Mouse (Mus musculus) yolk sac, embryonic 10.5 days (tissue): ENCODE data around the gene Olfr577.

Source experiments
- DNase-seq: peaks from one replicate; pipeline ENCODE4 v3.0.0-alpha.2; 2017; ENCODE audit warnings: low spot score

Olfr577 gene

GRCm38 (mm10) chr7:102975843-102976242, at the start of gene Olfr577:
Gene Olfr577, minus strand, starts transcription at chr7:102975943.
- DNase-seq = no peak

DNA sequence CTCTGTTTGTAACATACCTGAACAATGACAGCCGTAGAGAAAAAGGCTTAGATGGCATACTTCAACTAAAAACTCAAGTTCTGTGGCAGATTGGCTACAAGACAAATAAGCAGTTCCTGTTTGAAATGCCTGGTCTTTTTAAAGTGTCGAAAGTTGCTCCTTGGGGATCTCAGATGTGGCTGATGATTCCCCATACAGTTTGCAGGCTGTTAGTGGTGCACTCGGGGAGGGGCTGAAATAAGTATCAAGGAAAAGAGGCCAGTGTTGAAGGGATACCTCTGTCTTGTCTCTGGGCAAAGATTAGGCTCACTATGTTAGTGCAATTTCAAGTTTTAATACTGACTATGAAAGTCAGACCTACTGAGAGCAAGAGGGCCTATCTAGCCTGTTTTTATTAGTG, 13.5 kb upstream of the Olfr577 start, which contains the start of gene Olfr578:
Gene Olfr578, minus strand, starts transcription at position 101 of the 400 bp plus-strand sequence.
- no peak for DNase-seq

GRCm38 (mm10) chr7:102974399-102974798, 1.3 kb downstream of the Olfr577 start:
- no peak for DNase-seq

GRCm38 (mm10) chr7:102962360-102962759, 13.4 kb downstream of the Olfr577 start, which contains the start of gene Olfr576:
Gene Olfr576, plus strand, starts transcription at chr7:102962660.
- no peak for DNase-seq

DNA sequence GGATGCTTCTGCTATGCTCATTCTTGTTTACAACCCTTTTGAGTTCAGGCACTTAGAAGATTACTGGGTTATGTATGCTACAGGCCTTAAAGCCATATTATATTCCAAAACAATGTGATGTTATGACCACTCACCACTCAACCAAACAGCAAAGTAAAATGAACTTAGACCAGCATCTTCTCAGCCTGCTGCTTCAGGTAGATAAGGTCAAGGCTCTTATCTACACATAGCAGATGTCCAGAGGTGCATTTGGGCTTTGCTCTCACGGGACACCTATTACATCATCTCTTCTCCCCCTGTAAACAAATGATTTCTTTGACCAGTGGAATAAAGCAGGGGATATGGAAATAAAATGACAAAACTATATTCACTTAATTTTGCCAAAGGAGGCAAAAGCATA, 17.1 kb downstream of the Olfr577 start, which contains the start of gene Olfr575:
Gene Olfr575, minus strand, starts transcription at position 183 of the 400 bp plus-strand sequence.
- DNase-seq = no peak

GRCm38 (mm10) chr7:102958137-102958536, 17.6 kb downstream of the Olfr577 start:
- no peak for DNase-seq

- no peak for DNase-seq
Observed at GRCm38 (mm10) chr7:102950732-102951131, 25.0 kb downstream of the Olfr577 start.

DNA sequence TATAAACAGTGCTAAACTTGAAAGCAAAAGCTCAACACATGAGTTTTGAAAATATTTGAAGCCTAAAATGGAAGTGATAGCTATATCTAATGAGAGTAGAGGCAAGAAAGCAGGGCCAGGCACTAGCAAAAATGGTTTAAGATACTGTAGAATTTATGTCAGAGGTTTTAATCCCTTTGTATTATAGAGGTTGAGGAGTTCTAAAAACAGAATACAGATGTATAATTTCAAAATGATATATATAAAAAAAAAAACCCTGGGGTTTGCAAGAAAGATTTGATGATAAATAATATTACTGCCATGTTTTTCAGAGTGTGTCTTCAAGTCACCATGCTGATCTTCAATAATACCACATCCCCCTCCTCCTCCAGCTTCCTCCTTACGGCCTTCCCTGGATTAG, 27.6 kb downstream of the Olfr577 start, which contains the start of gene Olfr574:
Gene Olfr574, plus strand, starts transcription at position 301 of the 400 bp plus-strand sequence.
- DNase-seq = no peak

- no peak for DNase-seq
Observed at GRCm38 (mm10) chr7:102943417-102943816, 32.3 kb downstream of the Olfr577 start.

DNA sequence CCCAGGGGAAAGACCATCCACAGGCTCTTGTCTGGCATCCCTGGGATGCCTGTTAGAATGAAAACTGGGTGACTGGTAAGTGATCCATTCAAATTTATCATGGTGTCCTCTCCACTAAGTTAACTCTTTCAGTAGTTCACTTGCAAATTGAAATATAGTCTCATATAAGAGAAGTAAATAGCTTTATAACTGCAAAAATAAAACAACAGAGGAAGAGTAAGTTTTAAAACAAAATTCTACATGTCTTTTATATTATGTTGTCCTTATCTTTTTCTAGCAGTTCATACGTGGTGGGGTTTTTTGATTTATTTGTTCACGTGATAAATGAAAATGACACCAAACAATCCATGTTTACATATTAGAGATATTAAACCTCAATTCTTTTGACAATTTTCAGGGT, 33.3 kb downstream of the Olfr577 start, which contains the start of gene Olfr573-ps1:
Gene Olfr573-ps1, minus strand, starts transcription at position 101 of the 400 bp plus-strand sequence.
- no peak for DNase-seq

DNA sequence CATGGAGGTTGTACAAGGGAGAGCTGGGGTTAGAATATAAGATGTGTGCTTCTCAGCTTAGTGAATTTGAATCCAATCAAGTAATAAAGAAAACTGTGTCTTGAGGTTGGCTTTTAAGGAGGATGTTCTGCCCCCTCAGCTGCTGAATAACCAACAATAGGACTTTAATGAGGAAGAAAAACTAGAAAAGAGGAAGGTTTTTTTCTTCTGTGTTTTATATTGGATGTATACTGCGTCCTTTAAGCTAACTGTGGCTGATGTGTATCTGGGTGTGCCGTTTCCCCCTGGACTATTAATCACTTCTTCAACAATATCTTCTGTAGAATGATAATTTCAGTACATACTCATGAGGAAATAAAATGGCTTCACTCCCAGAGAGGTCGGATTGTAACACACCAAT, 48.6 kb downstream of the Olfr577 start:
- no peak for DNase-seq

GRCm38 (mm10) chr7:102924109-102924508, 51.6 kb downstream of the Olfr577 start, which contains the start of gene Olfr572:
Gene Olfr572, plus strand, starts transcription at chr7:102924409.
- no peak for DNase-seq
